Comparison of ENCODE assay signal across 12 mouse cellular contexts in genomic region chr2:4302119-4302518, GRCm38 (mm10).
A peak's percentile ranks its signal among the peaks of the same experiment; 100 is the strongest.
DNase-seq lines count a peak whose midpoint lies in the region; ATAC-seq and TF ChIP-seq lines count a peak whose summit lies in the region.
"Had no signal": no experiment of that assay in that cellular context is flagged by ENCODE, and none has a peak within 500 bp of the region (broad histone marks: within the 10 kb centered on the region; RNA-seq: fewer than 3 reads in every experiment).

No protein-coding gene starts in this region.

- H3K79me2 ChIP-seq in CH12.LX (replicated peaks; ENCODE audit: control insufficient read depth, extremely low read depth, insufficient read depth, poor library complexity, severe bottlenecking) = no peaks in the 10 kb centered on the region

- in situ Hi-C loops in CH12.LX (cut with MboI; ENCODE audit: low pct_ligation_motif_present, low pct_unique_long_range_greater_than_20kb, low sequenced_read_pairs) = no loop called here

- dilution Hi-C loops in CH12.LX (cut with MboI; ENCODE audit: extremely low pct_ligation_motif_present, extremely low pct_unique_long_range_greater_than_20kb, low sequenced_read_pairs) = no loop called here

- TF ChIP-seq POLR2A in CH12.LX (IDR thresholded peaks at IDR 0.05; ENCODE audit: low read depth, low read length) = no peak

- WGBS in hindbrain, embryonic 10.5 days = 91% methylated on average over 3 of the region's 3 CpGs
- WGBS in hindbrain, embryonic 16.5 days = 88% methylated on average over 3 of the region's 3 CpGs
- 62% methylated on average over 3 of the region's 3 CpGs for WGBS in embryonic facial prominence, embryonic 13.5 days
- 79% methylated on average over 3 of the region's 3 CpGs for WGBS in intestine, postnatal 0 days

- no peak for TF ChIP-seq RAD21 in CH12.LX (IDR thresholded peaks at IDR 0.05; ENCODE audit: low read depth, low read length)

- DNase-seq in hindbrain, embryonic 10.5 days (ENCODE audit: low spot score) = no peak
- DNase-seq in CH12.LX (ENCODE audit: extremely low read depth) = no peak
- no peak for DNase-seq in B cell, adult 2 months
- DNase-seq in cerebellum, adult 11 months = no peak
- DNase-seq: cerebellum, adult 8-10 months; layer of hippocampus, adult 9-11 months; left cerebral cortex, postnatal 4 days had no signal

- TF ChIP-seq CTCF in CH12.LX (conservative IDR thresholded peaks at IDR 0.05 in 1 of 2, IDR thresholded peaks at IDR 0.05 in 1 of 2; ENCODE audit: low read depth in 2 of 2, low read length in 2 of 2) = no peak
- TF ChIP-seq CTCF in intestine, postnatal 0 days (IDR thresholded peaks at IDR 0.05; ENCODE audit: low read depth) = no peak

- no peak overlapping the region for H3K27ac ChIP-seq in hindbrain, embryonic 10.5 days
- H3K27ac ChIP-seq in hindbrain, embryonic 16.5 days (ENCODE audit: low read depth, low read length) = no peak overlapping the region
- no peak overlapping the region for H3K27ac ChIP-seq in CH12.LX (ENCODE audit: insufficient read depth, low read depth)
- peak overlapping the region; percentile 95; the same call in 1 of the 2 replicates for H3K27ac ChIP-seq in embryonic facial prominence, embryonic 13.5 days
- H3K27ac ChIP-seq in intestine, postnatal 0 days (ENCODE audit: low read depth, low read length) = no peak overlapping the region
- H3K27ac ChIP-seq: macrophage had no signal

- no peaks in the 10 kb centered on the region for H3K27me3 ChIP-seq in hindbrain, embryonic 10.5 days (ENCODE audit: insufficient read depth, poor library complexity, severe bottlenecking)
- H3K27me3 ChIP-seq in hindbrain, embryonic 16.5 days (replicated peaks; ENCODE audit: control insufficient read depth, insufficient read depth, low read length) = no peaks in the 10 kb centered on the region
- H3K27me3 ChIP-seq in CH12.LX (replicated peaks) = no peaks in the 10 kb centered on the region
- no peaks in the 10 kb centered on the region for H3K27me3 ChIP-seq in embryonic facial prominence, embryonic 13.5 days
- no peaks in the 10 kb centered on the region for H3K27me3 ChIP-seq in intestine, postnatal 0 days (replicated peaks; ENCODE audit: control insufficient read depth, insufficient read depth, low read length)

- peak overlapping the region; percentile 38 for H3K4me3 ChIP-seq in hindbrain, embryonic 10.5 days
- H3K4me3 ChIP-seq in hindbrain, embryonic 16.5 days (ENCODE audit: low read length) = no peak overlapping the region
- H3K4me3 ChIP-seq in CH12.LX (replicated peaks in 1 of 3; ENCODE audit: low read depth in 2 of 3, low read length in 2 of 3, poor library complexity in 1 of 3) = no peak overlapping the region
- peak overlapping the region; percentile 48 for H3K4me3 ChIP-seq in embryonic facial prominence, embryonic 13.5 days
- no peak overlapping the region for H3K4me3 ChIP-seq in intestine, postnatal 0 days (ENCODE audit: low read depth, low read length)

- no peak for TF ChIP-seq EP300 in CH12.LX (IDR thresholded peaks at IDR 0.05; ENCODE audit: low read length)

- H3K9me3 ChIP-seq in hindbrain, embryonic 10.5 days = no peaks in the 10 kb centered on the region
- H3K9me3 ChIP-seq in hindbrain, embryonic 16.5 days (ENCODE audit: control insufficient read depth, low read length) = no peaks in the 10 kb centered on the region
- no peaks in the 10 kb centered on the region for H3K9me3 ChIP-seq in CH12.LX (replicated peaks; ENCODE audit: low read length)
- H3K9me3 ChIP-seq in embryonic facial prominence, embryonic 13.5 days = no peaks in the 10 kb centered on the region
- no peaks in the 10 kb centered on the region for H3K9me3 ChIP-seq in intestine, postnatal 0 days (ENCODE audit: control insufficient read depth)

- ATAC-seq in hindbrain, embryonic 16.5 days = no peak
- ATAC-seq in embryonic facial prominence, embryonic 13.5 days (ENCODE audit: insufficient number of reproducible peaks, insufficient read depth, low FRiP score, low TSS enrichment, low read depth) = no peak
- no peak for ATAC-seq in intestine, postnatal 0 days
- ATAC-seq in frontal cortex, adult (ENCODE audit: low TSS enrichment) = no peak

- H3K4me1 ChIP-seq in hindbrain, embryonic 10.5 days (replicated peaks) = peaks cover 50% of the 10 kb centered on the region
- H3K4me1 ChIP-seq in hindbrain, embryonic 16.5 days (ENCODE audit: control insufficient read depth, insufficient read depth, low read depth, low read length) = peaks cover 24% of the 10 kb centered on the region
- peaks cover 3 to 12% of the 10 kb centered on the region in 2 experiments; a peak in 2 of 4 replicates for H3K4me1 ChIP-seq in CH12.LX (ENCODE audit: control insufficient read depth in 1 of 2, insufficient read depth in 2 of 2)
- peaks cover 58% of the 10 kb centered on the region for H3K4me1 ChIP-seq in embryonic facial prominence, embryonic 13.5 days
- no peaks in the 10 kb centered on the region for H3K4me1 ChIP-seq in intestine, postnatal 0 days (replicated peaks; ENCODE audit: control insufficient read depth, insufficient read depth, low read length)

- no peaks in the 10 kb centered on the region for H3K36me3 ChIP-seq in hindbrain, embryonic 10.5 days
- no peaks in the 10 kb centered on the region for H3K36me3 ChIP-seq in hindbrain, embryonic 16.5 days (ENCODE audit: control insufficient read depth, insufficient read depth, low read length)
- H3K36me3 ChIP-seq in CH12.LX (replicated peaks in 1 of 2; ENCODE audit: control insufficient read depth in 1 of 2, insufficient read depth in 1 of 2, low read length in 1 of 2) = no peaks in the 10 kb centered on the region
- no peaks in the 10 kb centered on the region for H3K36me3 ChIP-seq in embryonic facial prominence, embryonic 13.5 days
- H3K36me3 ChIP-seq in intestine, postnatal 0 days (ENCODE audit: control insufficient read depth, insufficient read depth) = no peaks in the 10 kb centered on the region

- H3K4me2 ChIP-seq in hindbrain, embryonic 16.5 days (ENCODE audit: low read length) = no peak overlapping the region
- H3K4me2 ChIP-seq in CH12.LX (ENCODE audit: insufficient read depth, low read depth, poor library complexity, severe bottlenecking) = no peak overlapping the region
- H3K4me2 ChIP-seq in embryonic facial prominence, embryonic 13.5 days = peak overlapping the region; percentile 73
- H3K4me2 ChIP-seq in intestine, postnatal 0 days (replicated peaks; ENCODE audit: low read depth) = peak overlapping the region; percentile 56; the same call in 1 of the 2 replicates

- no peak overlapping the region for H3K9ac ChIP-seq in hindbrain, embryonic 16.5 days (ENCODE audit: low read depth, low read length)
- H3K9ac ChIP-seq in CH12.LX (ENCODE audit: insufficient read depth, low read depth) = no peak overlapping the region
- no peak overlapping the region for H3K9ac ChIP-seq in embryonic facial prominence, embryonic 13.5 days
- no peak overlapping the region for H3K9ac ChIP-seq in intestine, postnatal 0 days (ENCODE audit: low read depth, low read length)

TF ChIP-seq in CH12.LX, 34 proteins besides CTCF, POLR2A, EP300 and RAD21:
- TF ChIP-seq BHLHE40 (IDR thresholded peaks at IDR 0.05; ENCODE audit: low read depth, low read length) (no peak), ZKSCAN1 (IDR thresholded peaks at IDR 0.05; ENCODE audit: borderline replicate concordance, low read depth, low read length) (peak; percentile 98), SIN3A (IDR thresholded peaks at IDR 0.05; ENCODE audit: low read length) (no peak)
TF ChIP-seq in CH12.LX: peak in this region for 1.

Comparison
In these comparisons a context has a peak if more than half of its experiments do, and no peak if none do; other contexts are left out.
1. H3K4me3 ChIP-seq: peak in hindbrain, embryonic 10.5 days (single experiment) and embryonic facial prominence, embryonic 13.5 days (single experiment); none in hindbrain, embryonic 16.5 days (single experiment), CH12.LX (0 of 3) and intestine, postnatal 0 days (single experiment).
2. H3K4me2 ChIP-seq: peak in embryonic facial prominence, embryonic 13.5 days (single experiment) and intestine, postnatal 0 days (single experiment); none in hindbrain, embryonic 16.5 days (single experiment) and CH12.LX (single experiment).